Mouse (Mus musculus): Measurements from ENCODE around the gene Mcf2. TPM values are rescaled to one million over a fixed set of nuclear protein-coding genes. Genes with fewer than 3 reads are reported as not detected.
A peak's percentile ranks its signal among the peaks of the same experiment; 100 is the strongest.

Gene Mcf2
- polyA plus RNA-seq (2015; fragmentation: Nextera tagmentation; extraction: Ambion mirVana): 0.02 and 0.04 TPM in 2 replicates

DNA sequence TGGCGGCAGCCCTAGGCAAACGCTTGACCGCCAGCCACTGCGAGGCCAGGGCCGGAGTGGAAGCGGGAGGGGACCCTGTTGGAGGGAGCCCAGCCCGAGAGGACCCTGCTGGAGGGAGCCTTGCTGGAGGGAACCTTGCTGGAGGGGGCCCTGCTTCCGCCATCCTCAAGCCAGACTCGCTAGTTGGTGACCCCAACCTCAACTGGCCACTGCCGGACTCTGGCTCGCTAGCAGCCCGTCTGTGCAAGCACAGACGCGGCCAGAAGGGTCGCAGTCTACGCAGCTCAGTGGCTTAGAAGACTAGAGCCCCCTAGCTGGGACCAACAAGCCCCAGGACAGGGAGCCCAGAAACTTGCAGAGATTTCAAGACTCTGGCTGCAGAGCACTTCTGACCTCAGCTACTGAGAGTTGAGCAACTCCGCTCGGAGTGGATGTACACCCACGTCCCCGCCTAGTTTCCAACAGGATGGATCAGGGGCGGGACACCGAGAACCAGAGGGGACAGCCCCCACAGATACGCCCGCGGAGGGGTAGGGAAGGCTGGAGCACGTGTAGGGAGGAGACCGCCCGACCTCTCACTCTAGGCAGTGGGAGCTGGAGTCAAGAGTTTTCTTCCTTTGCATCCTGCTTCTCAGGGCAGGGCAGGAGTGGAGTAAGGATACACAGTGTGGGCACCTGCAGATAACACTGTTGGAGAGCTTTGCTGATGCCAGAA lies at the start of gene Mcf2:
Gene Mcf2, minus strand, starts transcription at position 346 of the 715 bp plus-strand sequence.
- Histone ChIP-seq H3K4me2 (replicated peaks; ENCODE audit: low read depth) (peak within 1 kb of the TSS; percentile 49), H3K9me3 (ENCODE audit: control insufficient read depth, low read length) (no peaks in the 10 kb centered on the region), H3K27me3 (ENCODE audit: control insufficient read depth, insufficient read depth, low read length) (no peaks in the 10 kb centered on the region), H3K27ac (replicated peaks) (no peak within 1 kb of the TSS), H3K36me3 (ENCODE audit: control insufficient read depth, insufficient read depth, low read length) (no peaks in the 10 kb centered on the region), H3K4me1 (replicated peaks; ENCODE audit: control insufficient read depth, insufficient read depth) (no peaks in the 10 kb centered on the region), H3K9ac (ENCODE audit: low read length) (no peak within 1 kb of the TSS), H3K4me3 (ENCODE audit: low read depth, low read length) (peak within 1 kb of the TSS; percentile 22; the same call in 1 of the 2 replicates)
- DNase-seq (ENCODE audit: low spot score): peak; percentile 14
- 10% methylated on average over 25 of the region's 28 CpGs for WGBS
- TF ChIP-seq CTCF (IDR thresholded peaks at IDR 0.05; ENCODE audit: low read depth) (no peak), EP300 (optimal IDR thresholded peaks at IDR 0.05) (no peak)
- ATAC-seq (ENCODE audit: low FRiP score, low TSS enrichment): 0 out of 2 replicates have a peak, but pooled peaks have one; percentile 18

DNA sequence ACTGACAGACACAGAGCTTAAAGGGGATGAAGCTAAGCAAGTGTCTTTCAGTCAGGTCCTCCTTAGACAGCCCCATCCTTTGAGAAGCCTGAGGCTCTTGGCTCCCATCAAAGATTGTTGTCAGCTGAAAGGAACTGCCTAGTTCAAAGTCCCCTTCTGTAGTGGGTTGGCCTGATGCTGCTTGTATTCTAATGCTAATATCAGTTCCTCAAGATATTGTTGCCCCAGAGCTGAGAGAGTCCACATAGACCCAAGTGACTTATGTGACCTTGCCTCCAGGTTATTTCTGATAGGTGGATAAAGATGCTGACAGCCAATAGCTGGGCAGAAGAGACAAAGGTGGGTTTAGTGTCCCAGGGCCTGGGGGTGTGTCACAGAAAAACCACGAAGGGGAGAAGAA lies 8.8 kb upstream of the Mcf2 start:
- TF ChIP-seq CTCF (IDR thresholded peaks at IDR 0.05; ENCODE audit: low read depth) (no peak), EP300 (optimal IDR thresholded peaks at IDR 0.05) (no peak)
- 44% methylated on average over 1 of the region's 1 CpGs for WGBS
- Histone ChIP-seq H3K4me2 (replicated peaks; ENCODE audit: low read depth) (no peak overlapping the region), H3K9me3 (ENCODE audit: control insufficient read depth, low read length) (no peaks in the 10 kb centered on the region), H3K27me3 (ENCODE audit: control insufficient read depth, insufficient read depth, low read length) (no peaks in the 10 kb centered on the region), H3K4me3 (ENCODE audit: low read depth, low read length) (no peak overlapping the region), H3K9ac (ENCODE audit: low read length) (no peak overlapping the region), H3K4me1 (replicated peaks; ENCODE audit: control insufficient read depth, insufficient read depth) (no peaks in the 10 kb centered on the region), H3K27ac (replicated peaks) (no peak overlapping the region), H3K36me3 (ENCODE audit: control insufficient read depth, insufficient read depth, low read length) (no peaks in the 10 kb centered on the region)
- ATAC-seq (ENCODE audit: low FRiP score, low TSS enrichment): no peak
- no peak for DNase-seq (ENCODE audit: low spot score)

GRCm38 (mm10) chrX:60182611-60183010 lies 3.7 kb upstream of the Mcf2 start:
- ATAC-seq (ENCODE audit: low FRiP score, low TSS enrichment): no peak

DNA sequence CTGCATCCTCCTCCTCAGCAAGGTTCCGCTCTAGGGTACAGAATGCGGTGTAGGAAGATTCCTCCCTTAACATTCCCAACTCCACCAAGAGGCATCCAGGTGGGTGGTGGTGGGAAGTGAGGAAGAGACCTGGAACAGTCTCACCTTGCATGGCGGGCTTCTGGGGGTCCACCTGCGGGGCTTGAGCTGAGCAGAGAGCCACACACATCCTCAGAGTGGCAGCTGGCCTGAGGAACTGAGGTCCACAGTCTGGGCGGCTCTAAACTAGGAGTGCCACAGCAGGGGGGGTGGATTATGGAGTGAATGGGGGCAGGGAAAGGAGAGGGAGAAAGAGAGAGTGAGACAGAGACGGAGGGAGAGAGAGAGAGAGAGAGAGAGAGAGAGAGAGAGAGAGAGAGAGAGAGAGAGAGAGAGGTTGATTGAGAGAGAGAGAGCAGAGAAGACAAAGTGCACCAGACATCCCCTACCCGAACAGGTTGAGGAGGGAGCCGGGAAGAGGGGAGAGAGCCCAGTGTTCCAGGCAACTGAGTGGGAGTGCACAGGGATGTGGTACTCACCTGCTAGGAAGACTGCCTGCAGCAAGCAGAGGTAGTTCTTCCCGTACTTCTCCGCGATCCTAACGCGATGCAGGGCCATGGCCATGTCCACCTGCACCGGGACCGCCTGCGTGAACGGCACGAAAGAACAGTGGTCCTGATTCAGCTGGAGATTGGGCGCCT lies 705 bp downstream of the Mcf2 start:
- 10% methylated on average over 19 of the region's 19 CpGs for WGBS
- ATAC-seq (ENCODE audit: low FRiP score, low TSS enrichment): no peak
- H3K9me3 ChIP-seq (ENCODE audit: control insufficient read depth, low read length): no peaks in the 10 kb centered on the region
- H3K9ac ChIP-seq (ENCODE audit: low read length): no peak overlapping the region
- no peak overlapping the region for H3K27ac ChIP-seq (replicated peaks)
- H3K27me3 ChIP-seq (ENCODE audit: control insufficient read depth, insufficient read depth, low read length): no peaks in the 10 kb centered on the region
- H3K4me2 ChIP-seq (replicated peaks; ENCODE audit: low read depth): peak overlapping the region; percentile 49
- TF ChIP-seq CTCF (IDR thresholded peaks at IDR 0.05; ENCODE audit: low read depth): no peak
- TF ChIP-seq EP300 (optimal IDR thresholded peaks at IDR 0.05): no peak
- peak overlapping the region; percentile 22; the same call in 1 of the 2 replicates for H3K4me3 ChIP-seq (ENCODE audit: low read depth, low read length)
- H3K4me1 ChIP-seq (replicated peaks; ENCODE audit: control insufficient read depth, insufficient read depth): no peaks in the 10 kb centered on the region
- no peak for DNase-seq (ENCODE audit: low spot score)
- H3K36me3 ChIP-seq (ENCODE audit: control insufficient read depth, insufficient read depth, low read length): no peaks in the 10 kb centered on the region

More at GRCm38 (mm10) chrX:60182611-60183010, 3.7 kb upstream of the Mcf2 start:
- H3K27me3 ChIP-seq (ENCODE audit: control insufficient read depth, insufficient read depth, low read length): no peaks in the 10 kb centered on the region
- no peak overlapping the region for H3K9ac ChIP-seq (ENCODE audit: low read length)
- H3K27ac ChIP-seq (replicated peaks): no peak overlapping the region
- H3K4me3 ChIP-seq (ENCODE audit: low read depth, low read length): no peak overlapping the region
- no peaks in the 10 kb centered on the region for H3K9me3 ChIP-seq (ENCODE audit: control insufficient read depth, low read length)
- no peak for TF ChIP-seq CTCF (IDR thresholded peaks at IDR 0.05; ENCODE audit: low read depth)
- TF ChIP-seq EP300 (optimal IDR thresholded peaks at IDR 0.05): no peak
- H3K4me2 ChIP-seq (replicated peaks; ENCODE audit: low read depth): no peak overlapping the region
- DNase-seq (ENCODE audit: low spot score): no peak
- H3K36me3 ChIP-seq (ENCODE audit: control insufficient read depth, insufficient read depth, low read length): no peaks in the 10 kb centered on the region
- WGBS: 62% methylated on average over 3 of the region's 3 CpGs
- no peaks in the 10 kb centered on the region for H3K4me1 ChIP-seq (replicated peaks; ENCODE audit: control insufficient read depth, insufficient read depth)

DNA sequence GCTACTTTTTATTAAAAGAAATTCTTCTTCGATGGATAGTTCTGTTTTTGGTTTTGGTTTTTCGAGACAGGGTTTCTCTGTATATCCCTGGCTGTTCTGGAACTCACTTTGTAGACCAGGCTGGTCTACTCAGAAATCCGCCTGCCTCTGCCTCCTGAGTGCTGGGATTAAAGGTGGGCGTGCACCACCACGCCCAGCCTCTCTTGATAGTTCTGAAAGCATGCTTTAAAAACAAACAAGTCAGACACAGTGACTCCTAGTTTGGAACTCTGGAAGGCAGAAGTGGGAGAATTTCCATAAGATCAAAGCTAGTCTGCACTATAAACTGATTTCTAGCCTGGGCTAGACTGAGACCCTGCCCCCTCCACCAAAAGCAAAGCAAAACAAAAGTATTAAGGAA lies 8.8 kb downstream of the Mcf2 start:
- no peaks in the 10 kb centered on the region for H3K9me3 ChIP-seq (ENCODE audit: control insufficient read depth, low read length)
- H3K27me3 ChIP-seq (ENCODE audit: control insufficient read depth, insufficient read depth, low read length): no peaks in the 10 kb centered on the region
- ATAC-seq (ENCODE audit: low FRiP score, low TSS enrichment) (no peak), DNase-seq (ENCODE audit: low spot score) (no peak)
- no peak overlapping the region for H3K27ac ChIP-seq (replicated peaks)
- no peak overlapping the region for H3K9ac ChIP-seq (ENCODE audit: low read length)
- H3K4me1 ChIP-seq (replicated peaks; ENCODE audit: control insufficient read depth, insufficient read depth): no peaks in the 10 kb centered on the region
- 91% methylated on average over 5 of the region's 5 CpGs for WGBS
- TF ChIP-seq CTCF (IDR thresholded peaks at IDR 0.05; ENCODE audit: low read depth) (no peak), EP300 (optimal IDR thresholded peaks at IDR 0.05) (no peak)
- no peak overlapping the region for H3K4me3 ChIP-seq (ENCODE audit: low read depth, low read length)
- H3K4me2 ChIP-seq (replicated peaks; ENCODE audit: low read depth): no peak overlapping the region
- no peaks in the 10 kb centered on the region for H3K36me3 ChIP-seq (ENCODE audit: control insufficient read depth, insufficient read depth, low read length)

DNA sequence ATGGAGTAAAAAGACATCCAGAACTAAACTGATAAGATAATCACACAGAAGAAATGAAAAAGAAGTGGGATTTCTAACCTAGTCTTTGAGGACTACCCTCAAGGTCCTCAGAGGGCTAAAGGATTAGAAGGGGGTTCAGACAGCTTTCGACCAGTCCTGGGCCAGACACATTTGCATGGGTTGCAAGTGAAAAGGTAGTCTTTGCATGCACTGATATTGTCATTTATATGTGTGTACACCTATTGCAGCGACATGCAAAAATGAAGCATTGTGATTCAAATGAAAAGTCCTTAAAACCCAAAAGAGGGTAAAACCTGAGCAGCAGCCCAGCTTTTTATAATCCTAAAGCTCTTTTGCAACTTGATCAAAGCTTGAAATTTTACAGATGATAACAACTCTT lies 9.4 kb downstream of the Mcf2 start:
- no peak for ATAC-seq (ENCODE audit: low FRiP score, low TSS enrichment)
- DNase-seq (ENCODE audit: low spot score): no peak
- H3K9ac ChIP-seq (ENCODE audit: low read length): no peak overlapping the region
- no peak overlapping the region for H3K27ac ChIP-seq (replicated peaks)
- H3K4me2 ChIP-seq (replicated peaks; ENCODE audit: low read depth): no peak overlapping the region
- no peak for TF ChIP-seq CTCF (IDR thresholded peaks at IDR 0.05; ENCODE audit: low read depth)
- 69% methylated on average over 2 of the region's 2 CpGs for WGBS
- H3K4me3 ChIP-seq (ENCODE audit: low read depth, low read length): no peak overlapping the region
- H3K36me3 ChIP-seq (ENCODE audit: control insufficient read depth, insufficient read depth, low read length): no peaks in the 10 kb centered on the region
- no peaks in the 10 kb centered on the region for H3K4me1 ChIP-seq (replicated peaks; ENCODE audit: control insufficient read depth, insufficient read depth)
- H3K27me3 ChIP-seq (ENCODE audit: control insufficient read depth, insufficient read depth, low read length): no peaks in the 10 kb centered on the region
- H3K9me3 ChIP-seq (ENCODE audit: control insufficient read depth, low read length): no peaks in the 10 kb centered on the region
